Mouse (Mus musculus): Measurements from ENCODE around the gene Tnp2.

DNA sequence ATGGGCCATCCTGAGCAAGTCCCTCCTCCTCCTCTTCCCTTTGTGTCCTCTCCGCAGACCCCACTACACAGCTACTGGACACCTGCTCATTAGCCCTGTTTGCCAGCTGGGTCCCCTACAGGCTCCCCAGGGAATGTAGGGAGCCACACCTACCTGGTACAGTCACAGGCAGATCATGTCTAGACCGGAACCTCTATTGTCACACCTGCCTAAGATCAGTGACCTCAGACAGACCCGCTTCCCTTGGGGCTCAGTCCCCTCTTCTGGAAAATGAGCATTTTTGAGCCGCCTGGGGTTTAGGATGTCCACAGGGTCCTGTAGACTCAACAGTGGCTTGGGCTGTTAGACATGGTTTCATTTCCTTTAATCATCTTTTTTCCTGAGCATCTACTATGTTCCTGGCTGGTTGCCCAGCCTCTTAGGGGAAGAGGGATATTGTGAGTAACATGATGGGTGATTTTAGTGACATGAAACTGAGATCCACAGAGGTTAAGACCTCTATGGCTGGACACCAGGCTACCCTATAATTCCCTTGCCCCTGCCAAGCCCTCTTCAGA lies 30.2 kb upstream of the Tnp2 start:
- TF ChIP-seq USF1 (IDR thresholded peaks at IDR 0.05; ENCODE audit: low read depth) (no peak), POLR2A (IDR thresholded peaks at IDR 0.05; ENCODE audit: insufficient read length, low read depth) (no peak), POLR2AphosphoS2 (IDR thresholded peaks at IDR 0.05; ENCODE audit: insufficient read length, low read depth) (no peak), TCF12 (IDR thresholded peaks at IDR 0.05; ENCODE audit: insufficient read depth, poor library complexity, severe bottlenecking) (no peak), CEBPB (IDR thresholded peaks at IDR 0.05; ENCODE audit: insufficient read depth, poor library complexity, severe bottlenecking) (no peak)
